Mouse (Mus musculus) macrophage (primary cell): ENCODE measurements around the gene Nphp4. TPM values are rescaled to one million over a fixed set of nuclear protein-coding genes. Genes with fewer than 3 reads are reported as not detected.
"Not testable (repeated sequence)": the region's sequence is repeated elsewhere in the genome, so short reads cannot be mapped to it uniquely, and the experiment has no call there.

Experiments
- H3K27ac ChIP-seq: fragments of 350-480 bp; formaldehyde crosslinking; 2 replicates; pipeline ENCODE4 v1.9.0; 2021
- H3K36me3 ChIP-seq: fragments of 350-480 bp; formaldehyde crosslinking; 2 replicates; pipeline ENCODE4 v1.9.0; 2021; ENCODE audit errors: inconsistent target
- H3K4me3 ChIP-seq: fragments of 350-480 bp; formaldehyde crosslinking; 2 replicates; pipeline ENCODE4 v1.9.0; 2021; ENCODE audit errors: inconsistent target
- H3K79me2 ChIP-seq: fragments of 350-480 bp; formaldehyde crosslinking; 2 replicates; pipeline ENCODE4 v1.9.0; 2021; ENCODE audit errors: inconsistent target
- WGBS: methylation state at CpG from one replicate; pipeline ENCODE4 v1.1.7; 2026; ENCODE audit warnings: inconsistent platforms; ENCODE audit not compliant: missing documents; 5-methylcytosine and 5-hydroxymethylcytosine counted together
- polyA plus RNA-seq: library from polyadenylated mRNA; stranded (reverse); fragments of 250-400 nt; gene quantifications from 3 replicates; pipeline ENCODE4 v1.2.4, GENCODE M21; 2018; ENCODE audit warnings: inconsistent platforms

Gene Nphp4
- polyA plus RNA-seq, 1 experiment from 2014 or later, result 0.33 TPM

DNA sequence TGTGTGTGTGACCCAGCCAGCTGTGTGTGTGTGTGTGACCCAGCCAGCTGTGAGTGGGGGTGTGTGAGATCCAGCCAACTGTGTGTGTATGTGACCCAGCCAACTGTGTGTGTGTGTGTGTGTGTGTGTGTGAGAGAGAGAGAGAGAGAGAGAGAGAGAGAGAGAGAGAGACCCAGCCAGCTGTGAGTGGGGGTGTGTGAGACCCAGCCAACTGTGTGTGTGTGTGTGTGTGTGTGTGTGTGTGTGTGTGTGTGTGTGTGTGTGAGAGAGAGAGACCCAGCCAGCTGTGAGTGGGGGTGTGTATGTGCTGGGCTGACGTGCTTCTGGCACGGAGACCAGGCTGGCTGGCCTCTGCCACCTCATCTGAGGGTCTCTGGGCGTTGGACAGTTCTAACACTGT is 79.3 kb downstream of the Nphp4 start:
- WGBS, result 79% methylated on average over 3 of the region's 3 CpGs
- not testable (repeated sequence) for H3K36me3 ChIP-seq, H3K79me2 ChIP-seq, H3K27ac ChIP-seq, H3K4me3 ChIP-seq

DNA sequence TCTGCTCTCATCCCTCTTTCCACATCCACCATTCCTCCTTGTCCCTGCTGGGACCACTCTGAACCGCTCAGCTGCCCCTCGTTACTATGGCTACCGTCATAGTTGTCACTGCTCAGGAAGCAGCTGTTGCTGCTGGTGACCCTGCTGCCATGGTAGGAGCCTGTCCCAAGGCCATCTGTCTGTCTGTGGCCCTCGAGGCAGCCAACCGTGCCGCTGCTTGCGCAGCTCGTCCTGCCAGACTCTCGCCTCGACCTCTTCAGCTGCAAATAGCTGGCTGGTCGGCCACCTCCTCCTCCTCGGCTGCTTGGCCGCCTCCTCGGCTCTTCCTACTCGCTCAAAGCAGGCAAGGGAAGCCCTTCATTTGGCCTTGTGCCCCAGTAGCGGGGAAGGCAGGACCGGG is 81.7 kb downstream of the Nphp4 start:
- no peaks in the 10 kb centered on the region for H3K36me3 ChIP-seq
- no peak overlapping the region for H3K4me3 ChIP-seq
- no peak overlapping the region for H3K27ac ChIP-seq
- 63% methylated on average over 17 of the region's 17 CpGs for WGBS
- H3K79me2 ChIP-seq, result no peaks in the 10 kb centered on the region

DNA sequence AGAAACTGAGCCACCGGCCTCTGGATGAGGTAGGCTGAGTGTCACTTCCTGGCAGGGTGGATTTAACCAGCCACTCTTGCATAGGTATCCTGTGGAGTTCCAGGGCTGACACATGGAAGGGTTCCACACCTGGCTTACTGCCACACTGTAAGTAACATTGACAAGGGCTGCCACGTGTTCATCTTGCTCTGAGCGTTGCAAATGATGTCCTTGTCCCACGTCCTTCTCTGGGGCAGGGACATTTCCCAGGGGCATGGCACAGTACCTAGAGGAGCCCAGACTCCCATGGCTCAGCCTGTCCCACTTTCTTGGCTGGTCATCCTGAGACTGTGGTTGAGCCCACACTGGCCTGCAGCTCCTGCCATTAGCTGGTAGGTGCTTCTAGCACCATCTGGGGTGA is 91.5 kb downstream of the Nphp4 start:
- Histone ChIP-seq H3K79me2 (no peaks in the 10 kb centered on the region), H3K4me3 (no peak overlapping the region), H3K27ac (no peak overlapping the region), H3K36me3 (no peaks in the 10 kb centered on the region)
- 76% methylated on average over 4 of the region's 4 CpGs for WGBS

DNA sequence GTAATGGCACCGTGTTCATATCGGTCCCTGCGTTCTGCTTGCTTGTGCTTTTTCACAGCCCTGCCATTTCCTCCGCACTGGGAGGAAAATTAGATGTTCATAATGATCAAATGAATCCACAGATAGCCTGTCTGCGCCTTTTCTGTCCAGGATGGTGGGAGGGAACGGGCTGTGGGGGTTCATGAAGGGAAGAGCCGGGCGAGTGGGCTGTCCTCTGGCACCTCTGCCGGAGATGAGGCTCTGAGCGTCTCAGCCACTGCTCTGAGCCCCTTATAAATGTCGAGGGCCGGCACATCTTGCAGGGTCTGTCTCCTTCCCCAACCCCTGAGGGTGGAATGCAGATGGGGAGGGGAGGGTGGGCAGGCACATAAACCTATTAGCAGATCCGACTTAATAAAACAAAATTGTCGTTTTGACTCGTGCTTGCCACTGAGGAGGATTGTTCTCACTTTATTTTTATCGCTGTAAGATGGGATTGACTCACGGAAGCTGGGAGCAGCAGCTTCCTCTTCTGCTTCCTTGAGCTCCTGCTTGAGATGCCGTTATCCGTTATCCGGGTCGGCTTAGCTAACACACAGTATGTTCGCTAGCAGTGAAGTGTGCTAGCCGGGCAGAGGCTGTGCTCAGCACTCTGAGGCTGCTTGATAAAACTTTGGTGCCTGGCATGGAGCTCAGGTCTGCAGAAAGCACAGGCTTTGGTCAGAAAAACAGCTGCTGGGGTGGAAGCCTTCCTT is 92.3 kb downstream of the Nphp4 start:
- Histone ChIP-seq H3K27ac (no peak overlapping the region), H3K4me3 (no peak overlapping the region), H3K79me2 (no peaks in the 10 kb centered on the region), H3K36me3 (no peaks in the 10 kb centered on the region)
- 47% methylated on average over 23 of the region's 23 CpGs for WGBS

DNA sequence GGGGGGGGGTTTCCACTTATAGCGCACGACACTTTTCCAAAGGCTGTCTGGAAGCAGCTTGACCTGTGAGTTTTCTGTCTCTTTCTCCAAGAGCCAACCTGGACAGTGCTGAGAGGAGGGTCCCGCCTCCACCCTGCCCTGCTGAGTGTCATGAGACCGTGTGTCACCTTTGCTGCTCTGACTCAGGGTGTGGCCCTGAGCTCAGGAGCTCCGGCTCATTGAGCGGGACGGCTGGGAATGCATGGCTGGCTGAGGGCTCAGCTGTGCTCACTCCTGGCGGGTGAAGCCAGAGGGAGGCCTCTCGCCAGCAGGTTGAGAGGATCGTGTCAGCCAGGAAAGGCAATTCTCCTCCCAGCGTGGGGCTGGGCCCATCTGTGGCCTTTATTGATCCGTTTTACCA is 97.8 kb downstream of the Nphp4 start:
- Histone ChIP-seq H3K79me2 (no peaks in the 10 kb centered on the region), H3K36me3 (no peaks in the 10 kb centered on the region), H3K27ac (no peak overlapping the region), H3K4me3 (no peak overlapping the region)
- WGBS, result 79% methylated on average over 12 of the region's 12 CpGs

DNA sequence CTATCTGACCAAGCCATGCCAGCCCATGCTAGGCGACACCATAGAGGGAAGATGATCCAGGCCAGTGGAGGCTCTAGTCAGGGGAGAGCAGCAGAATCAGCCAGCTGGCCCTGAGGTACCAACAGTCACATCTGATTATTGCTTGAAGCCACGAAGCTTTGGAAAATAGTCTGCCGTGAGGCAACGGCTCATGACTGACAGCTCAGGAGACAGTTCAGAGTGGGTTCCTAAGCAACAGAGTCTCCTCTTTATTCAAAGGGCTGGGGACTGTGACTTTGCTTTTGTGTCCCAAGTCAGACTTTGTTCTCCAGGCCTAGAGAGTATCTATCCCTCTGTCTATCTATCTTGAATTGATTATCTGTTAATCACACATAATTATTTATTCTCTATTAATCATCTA is 100.3 kb downstream of the Nphp4 start:
- no peak overlapping the region for H3K4me3 ChIP-seq
- no peaks in the 10 kb centered on the region for H3K79me2 ChIP-seq
- H3K27ac ChIP-seq, result no peak overlapping the region
- WGBS, result 86% methylated on average over 4 of the region's 4 CpGs
- no peaks in the 10 kb centered on the region for H3K36me3 ChIP-seq

DNA sequence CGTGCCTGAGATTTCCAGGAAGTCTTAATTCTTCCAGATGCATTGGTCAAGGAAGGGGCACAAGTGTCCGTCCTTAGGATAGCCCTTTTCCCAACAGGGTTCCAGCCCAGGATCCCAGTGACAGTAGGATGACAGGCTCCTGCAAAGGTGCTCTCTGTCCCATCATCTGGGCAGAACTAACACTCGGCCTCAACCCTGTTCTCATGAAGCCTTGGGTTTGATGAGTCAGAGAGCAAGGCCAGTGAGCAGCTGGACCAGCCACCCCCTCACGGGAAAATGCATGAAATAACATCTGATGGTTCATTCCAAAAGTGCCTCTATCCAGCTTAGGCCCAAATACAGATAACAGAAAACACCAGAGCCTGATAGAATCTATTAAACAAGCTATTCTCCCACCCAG is 103.5 kb downstream of the Nphp4 start:
- 75% methylated on average over 4 of the region's 4 CpGs for WGBS
- Histone ChIP-seq H3K79me2 (no peaks in the 10 kb centered on the region), H3K36me3 (no peaks in the 10 kb centered on the region), H3K4me3 (no peak overlapping the region), H3K27ac (no peak overlapping the region)

DNA sequence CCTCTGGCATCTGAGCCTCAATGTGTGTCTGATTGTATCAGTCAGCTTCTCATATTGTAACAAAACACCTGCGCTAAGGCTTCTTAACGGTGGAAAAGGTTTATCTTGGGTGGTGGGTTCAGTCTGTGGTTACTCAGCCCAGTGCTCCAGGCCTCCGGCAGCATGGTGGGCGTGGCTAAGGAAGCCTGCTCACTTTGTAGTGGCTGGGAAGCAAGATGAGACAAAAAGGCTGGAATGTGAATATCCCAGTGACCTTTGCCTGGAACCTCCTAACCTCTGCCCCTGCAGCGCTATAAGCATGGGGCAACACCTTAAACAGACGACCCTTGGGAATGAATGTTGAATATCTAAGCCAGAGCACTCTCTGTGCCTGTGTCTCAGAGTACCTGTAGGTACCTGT is 105.7 kb downstream of the Nphp4 start:
- 56% methylated on average over 6 of the region's 6 CpGs for WGBS

DNA sequence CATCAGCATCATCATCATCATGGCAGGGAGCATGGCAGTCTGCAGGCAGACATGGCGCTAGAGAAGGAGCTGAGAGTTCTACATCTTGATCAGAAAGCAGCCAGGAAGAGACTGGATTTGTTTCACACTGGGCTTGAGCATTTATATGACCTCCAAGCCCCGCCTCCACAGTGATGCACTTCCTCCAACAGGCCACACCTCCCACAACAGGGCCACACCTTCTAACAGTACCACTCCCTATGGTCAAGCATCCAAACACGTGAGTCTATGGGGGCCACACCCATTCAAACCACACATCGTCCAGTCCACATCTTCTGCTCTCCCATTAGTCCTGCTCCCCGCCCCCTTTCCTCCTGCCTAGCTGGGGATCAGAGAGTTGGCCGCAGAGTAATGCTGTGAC is 107.1 kb downstream of the Nphp4 start:
- H3K79me2 ChIP-seq, result no peaks in the 10 kb centered on the region
- no peaks in the 10 kb centered on the region for H3K36me3 ChIP-seq
- H3K4me3 ChIP-seq, result no peak overlapping the region
- 65% methylated on average over 6 of the region's 6 CpGs for WGBS
- no peak overlapping the region for H3K27ac ChIP-seq

More for the DNA sequence above, 105.7 kb downstream of the Nphp4 start:
- Histone ChIP-seq H3K27ac (no peak overlapping the region), H3K79me2 (no peaks in the 10 kb centered on the region), H3K36me3 (no peaks in the 10 kb centered on the region), H3K4me3 (no peak overlapping the region)

DNA sequence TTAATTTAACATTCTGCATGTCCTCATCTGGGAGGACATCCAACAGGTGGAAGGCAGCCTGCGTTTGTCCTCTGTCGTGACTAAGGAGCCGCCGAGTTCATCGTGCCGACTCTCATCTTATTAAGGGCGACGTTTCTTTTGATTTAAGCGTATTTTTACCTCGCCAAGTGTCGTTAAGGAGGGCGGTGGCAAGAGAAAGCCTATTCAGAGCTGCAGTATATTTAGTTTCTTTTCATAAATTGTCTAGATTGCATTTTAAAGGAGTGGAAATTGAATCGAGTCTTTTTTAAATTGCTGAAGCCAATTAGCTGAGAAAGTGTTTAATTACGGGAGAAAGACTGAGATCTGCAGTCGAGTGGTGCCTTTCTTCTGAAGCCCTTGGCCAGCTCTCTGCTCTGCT is 109.0 kb downstream of the Nphp4 start:
- Histone ChIP-seq H3K27ac (no peak overlapping the region), H3K4me3 (no peak overlapping the region), H3K79me2 (no peaks in the 10 kb centered on the region), H3K36me3 (no peaks in the 10 kb centered on the region)
- 87% methylated on average over 15 of the region's 15 CpGs for WGBS

DNA sequence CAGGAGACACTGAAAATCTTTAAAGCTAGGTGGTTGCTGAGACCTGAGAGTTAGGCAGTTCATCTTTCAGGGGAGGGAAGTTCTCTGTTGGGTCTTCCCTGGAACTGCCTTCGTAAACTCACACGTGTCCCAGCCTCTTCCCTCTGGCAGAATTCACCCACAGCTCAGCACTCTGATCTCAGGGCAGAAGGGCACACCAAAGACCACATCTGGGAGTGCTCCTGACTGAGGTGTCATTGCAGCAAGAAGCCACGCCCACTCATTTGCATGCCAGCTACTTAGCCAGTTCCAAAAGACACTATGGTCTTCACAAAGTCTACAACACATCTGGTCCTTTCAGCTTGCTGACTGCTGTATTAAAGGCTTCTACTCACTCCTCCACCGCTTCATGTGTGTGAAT is 109.7 kb downstream of the Nphp4 start:
- 38% methylated on average over 4 of the region's 4 CpGs for WGBS
- H3K4me3 ChIP-seq, result no peak overlapping the region
- H3K79me2 ChIP-seq, result no peaks in the 10 kb centered on the region
- H3K36me3 ChIP-seq, result no peaks in the 10 kb centered on the region
- no peak overlapping the region for H3K27ac ChIP-seq

DNA sequence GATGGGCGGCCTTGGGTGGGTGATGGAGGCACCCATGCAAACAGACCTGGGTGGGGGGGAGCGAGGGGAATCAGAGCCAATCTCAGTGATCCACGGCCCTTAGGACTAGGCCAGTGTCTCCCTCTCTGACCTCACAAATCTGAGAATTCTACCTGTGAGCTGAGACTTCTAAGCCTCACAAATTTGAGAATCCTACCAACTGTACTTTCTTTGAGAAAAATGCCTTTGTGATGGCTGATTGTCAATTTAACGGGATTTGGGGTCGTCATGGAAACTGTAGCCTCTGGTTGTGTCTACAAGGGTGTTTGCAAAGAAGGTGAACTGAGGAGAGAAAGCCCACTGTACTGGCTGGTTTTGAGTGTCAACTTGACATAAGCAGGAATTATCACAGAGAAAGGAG is 127.8 kb downstream of the Nphp4 start:
- 94% methylated on average over 5 of the region's 5 CpGs for WGBS
- H3K4me3 ChIP-seq, result no peak overlapping the region
- no peaks in the 10 kb centered on the region for H3K79me2 ChIP-seq
- no peak overlapping the region for H3K27ac ChIP-seq
- no peaks in the 10 kb centered on the region for H3K36me3 ChIP-seq

DNA sequence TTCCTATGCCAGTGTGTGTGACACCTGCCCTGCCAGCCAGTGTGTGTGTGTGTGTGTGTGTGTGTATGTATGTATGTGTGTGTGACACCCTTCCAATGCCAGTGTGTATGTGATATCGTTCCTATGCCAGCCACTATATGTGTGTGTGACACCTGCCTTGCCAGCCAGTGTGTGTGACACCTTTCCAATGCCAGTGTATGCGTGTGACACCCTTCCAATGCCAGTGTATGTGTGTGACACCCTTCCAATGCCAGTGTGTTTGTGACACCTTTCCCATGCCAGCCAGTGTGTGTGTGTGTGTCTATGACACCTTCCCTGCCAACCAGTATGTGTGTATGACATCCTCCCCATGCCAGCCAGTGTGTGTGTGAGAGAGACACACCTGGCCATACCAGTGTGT is 132.7 kb downstream of the Nphp4 start:
- no peaks in the 10 kb centered on the region for H3K36me3 ChIP-seq
- no peaks in the 10 kb centered on the region for H3K79me2 ChIP-seq
- no peak overlapping the region for H3K4me3 ChIP-seq
- H3K27ac ChIP-seq, result no peak overlapping the region
- WGBS, result 82% methylated on average over 2 of the region's 2 CpGs

DNA sequence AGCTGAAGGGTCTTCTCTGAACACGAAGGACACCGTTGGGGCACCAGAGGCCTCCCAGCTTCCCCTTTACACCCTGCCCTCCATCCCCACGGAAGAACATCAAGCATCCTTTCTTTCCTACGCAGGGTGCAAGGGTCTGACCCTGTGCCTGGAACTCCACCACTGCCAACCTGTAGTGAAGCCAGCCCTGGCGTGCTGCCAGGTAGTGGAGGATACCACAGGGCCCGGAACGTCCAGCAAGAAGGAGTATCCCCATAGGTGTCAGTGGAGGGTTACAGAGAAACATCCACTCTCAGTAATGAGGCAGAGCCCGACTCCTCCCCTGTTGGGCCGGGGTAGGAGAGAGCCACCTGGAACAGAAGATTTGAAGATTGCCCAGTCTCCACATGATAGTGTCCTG is 133.5 kb downstream of the Nphp4 start:
- no peaks in the 10 kb centered on the region for H3K36me3 ChIP-seq
- WGBS, result 85% methylated on average over 9 of the region's 9 CpGs
- H3K27ac ChIP-seq, result no peak overlapping the region
- no peaks in the 10 kb centered on the region for H3K79me2 ChIP-seq
- H3K4me3 ChIP-seq, result no peak overlapping the region
